Mouse (Mus musculus) forebrain, embryonic 15.5 days (tissue): Measurements from ENCODE around the gene Cited4. TPM values are rescaled to one million over a fixed set of nuclear protein-coding genes. Genes with fewer than 3 reads are reported as not detected.
A peak's percentile ranks its signal among the peaks of the same experiment; 100 is the strongest.

Experiments
- ATAC-seq: fragments of 200-750 bp; cut with Nextera tagmentation; replicated peaks from 2 replicates; pipeline ENCODE4 v1.8.0; 2017; ENCODE audit warnings: mild to moderate bottlenecking, moderate TSS enrichment, moderate library complexity
- H3K27ac ChIP-seq: fragments of 300-500 bp; sonication (generic); replicated peaks from 2 replicates; pipeline ENCODE4 v1.5.1; 2015; ENCODE audit warnings: mild to moderate bottlenecking, inconsistent platforms
- H3K27me3 ChIP-seq: fragments of 300-500 bp; sonication (generic); 2 replicates; pipeline ENCODE4 v1.6.1; 2015; ENCODE audit warnings: inconsistent platforms
- H3K36me3 ChIP-seq: fragments of 300-500 bp; sonication (generic); 2 replicates; pipeline ENCODE4 v1.6.1; 2015; ENCODE audit warnings: mild to moderate bottlenecking, inconsistent platforms
- H3K4me1 ChIP-seq: fragments of 300-500 bp; sonication (generic); 2 replicates; pipeline ENCODE4 v1.6.1; 2015; ENCODE audit warnings: inconsistent platforms
- H3K4me2 ChIP-seq: fragments of 300-500 bp; sonication (generic); replicated peaks from 2 replicates; pipeline ENCODE4 v1.6.1; 2015; ENCODE audit warnings: mild to moderate bottlenecking, inconsistent platforms
- H3K4me3 ChIP-seq: fragments of 300-500 bp; sonication (generic); 2 replicates; pipeline ENCODE4 v1.5.1; 2015; ENCODE audit warnings: mild to moderate bottlenecking, inconsistent platforms
- H3K9ac ChIP-seq: fragments of 300-500 bp; sonication (generic); replicated peaks from 2 replicates; pipeline ENCODE4 v1.6.1; 2015; ENCODE audit warnings: mild to moderate bottlenecking, inconsistent platforms
- H3K9me3 ChIP-seq: fragments of 300-500 bp; sonication (generic); 2 replicates; pipeline ENCODE4 v1.6.1; 2016; ENCODE audit warnings: inconsistent platforms
- WGBS: fragments of 180-500 bp; shearing (Covaris S2); methylation state at CpG from one replicate; pipeline ENCODE4 v1.1.7; 2015; ENCODE audit warnings: mixed read lengths; 5-methylcytosine and 5-hydroxymethylcytosine counted together
- polyA plus RNA-seq: library from polyadenylated mRNA; unstranded; fragments of >200 nt; fragmentation: Nextera tagmentation; extraction: Ambion mirVana; gene quantifications from 2 replicates; pipeline ENCODE4 v1.2.1, GENCODE M21; 2015

The Cited4 gene
- polyA plus RNA-seq = 0.41 and 0.64 TPM in 2 replicates

GRCm38 (mm10) chr4:120666358-120667024, at the start of gene Cited4:
Gene Cited4, plus strand, starts transcription at chr4:120666572.
- Histone ChIP-seq H3K27me3 (peaks cover 23% of the 10 kb centered on the region), H3K36me3 (no peaks in the 10 kb centered on the region), H3K4me2 (peak within 1 kb of the TSS; percentile 99), H3K27ac (no peak within 1 kb of the TSS), H3K4me3 (peak within 1 kb of the TSS; percentile 55), H3K9ac (peak within 1 kb of the TSS; percentile 60), H3K9me3 (no peaks in the 10 kb centered on the region), H3K4me1 (peaks cover 19% of the 10 kb centered on the region)
- ATAC-seq = peak; percentile 88
- WGBS = under 1% methylated on average over 50 of the region's 50 CpGs

GRCm38 (mm10) chr4:120627728-120628127, 38.6 kb upstream of the Cited4 start:
- Histone ChIP-seq H3K27ac (no peak overlapping the region), H3K4me3 (no peak overlapping the region), H3K9ac (no peak overlapping the region), H3K4me1 (no peaks in the 10 kb centered on the region), H3K36me3 (no peaks in the 10 kb centered on the region), H3K4me2 (no peak overlapping the region), H3K27me3 (no peaks in the 10 kb centered on the region), H3K9me3 (no peaks in the 10 kb centered on the region)
- no peak for ATAC-seq
- 92% methylated on average over 6 of the region's 6 CpGs for WGBS

GRCm38 (mm10) chr4:120630218-120630931, 36.0 kb upstream of the Cited4 start:
- H3K4me1 ChIP-seq = no peaks in the 10 kb centered on the region
- no peak overlapping the region for H3K9ac ChIP-seq
- no peak for ATAC-seq
- no peaks in the 10 kb centered on the region for H3K27me3 ChIP-seq
- no peaks in the 10 kb centered on the region for H3K36me3 ChIP-seq
- no peaks in the 10 kb centered on the region for H3K9me3 ChIP-seq
- no peak overlapping the region for H3K4me2 ChIP-seq
- 87% methylated on average over 8 of the region's 8 CpGs for WGBS
- H3K4me3 ChIP-seq = no peak overlapping the region
- H3K27ac ChIP-seq = no peak overlapping the region

GRCm38 (mm10) chr4:120631828-120632227, 34.5 kb upstream of the Cited4 start:
- H3K27me3 ChIP-seq = no peaks in the 10 kb centered on the region
- ATAC-seq = no peak
- H3K4me1 ChIP-seq = no peaks in the 10 kb centered on the region
- no peak overlapping the region for H3K4me3 ChIP-seq
- no peak overlapping the region for H3K27ac ChIP-seq
- H3K9ac ChIP-seq = no peak overlapping the region
- H3K9me3 ChIP-seq = no peaks in the 10 kb centered on the region
- H3K36me3 ChIP-seq = no peaks in the 10 kb centered on the region
- H3K4me2 ChIP-seq = no peak overlapping the region
- 82% methylated on average over 6 of the region's 6 CpGs for WGBS

- no peak overlapping the region for H3K4me3 ChIP-seq
- H3K36me3 ChIP-seq = no peaks in the 10 kb centered on the region
- H3K9me3 ChIP-seq = no peaks in the 10 kb centered on the region
- 75% methylated on average over 2 of the region's 2 CpGs for WGBS
- H3K27me3 ChIP-seq = no peaks in the 10 kb centered on the region
- H3K9ac ChIP-seq = no peak overlapping the region
- no peaks in the 10 kb centered on the region for H3K4me1 ChIP-seq
- no peak overlapping the region for H3K4me2 ChIP-seq
- H3K27ac ChIP-seq = no peak overlapping the region
- no peak for ATAC-seq
These were observed 31.0 kb upstream of the Cited4 start for GRCm38 (mm10) chr4:120635351-120635750.

GRCm38 (mm10) chr4:120641946-120642345, 24.4 kb upstream of the Cited4 start:
- ATAC-seq = no peak
- no peak overlapping the region for H3K4me3 ChIP-seq
- 95% methylated on average over 6 of the region's 6 CpGs for WGBS

GRCm38 (mm10) chr4:120643899-120644298, 22.5 kb upstream of the Cited4 start:
- no peaks in the 10 kb centered on the region for H3K9me3 ChIP-seq
- no peak overlapping the region for H3K27ac ChIP-seq
- no peak for ATAC-seq
- H3K4me2 ChIP-seq = no peak overlapping the region
- H3K4me1 ChIP-seq = no peaks in the 10 kb centered on the region
- WGBS = 86% methylated on average over 3 of the region's 3 CpGs
- no peaks in the 10 kb centered on the region for H3K36me3 ChIP-seq
- no peak overlapping the region for H3K4me3 ChIP-seq
- H3K9ac ChIP-seq = no peak overlapping the region
- H3K27me3 ChIP-seq = peaks cover 5% of the 10 kb centered on the region; the same call in 1 of the 2 replicates

More at GRCm38 (mm10) chr4:120641946-120642345, 24.4 kb upstream of the Cited4 start:
- H3K27me3 ChIP-seq = no peaks in the 10 kb centered on the region
- no peaks in the 10 kb centered on the region for H3K4me1 ChIP-seq
- H3K9ac ChIP-seq = no peak overlapping the region
- H3K4me2 ChIP-seq = no peak overlapping the region
- H3K9me3 ChIP-seq = no peaks in the 10 kb centered on the region
- H3K27ac ChIP-seq = no peak overlapping the region
- H3K36me3 ChIP-seq = no peaks in the 10 kb centered on the region

GRCm38 (mm10) chr4:120649369-120650207, 16.8 kb upstream of the Cited4 start:
- H3K9me3 ChIP-seq = no peaks in the 10 kb centered on the region
- 4% methylated on average over 55 of the region's 55 CpGs for WGBS

GRCm38 (mm10) chr4:120650208-120650592, 16.2 kb upstream of the Cited4 start:
- Histone ChIP-seq H3K9me3 (no peaks in the 10 kb centered on the region), H3K9ac (peak overlapping the region; percentile 57; the same call in 1 of the 2 replicates), H3K4me2 (peak overlapping the region; percentile 94), H3K4me1 (peaks cover 13% of the 10 kb centered on the region; the same call in 1 of the 2 replicates), H3K27ac (no peak overlapping the region), H3K27me3 (peaks cover 14% of the 10 kb centered on the region), H3K36me3 (no peaks in the 10 kb centered on the region), H3K4me3 (peak overlapping the region; percentile 47)
- 21% methylated on average over 7 of the region's 7 CpGs for WGBS
- peak; percentile 35 for ATAC-seq

More at GRCm38 (mm10) chr4:120649369-120650207, 16.8 kb upstream of the Cited4 start:
- Histone ChIP-seq H3K36me3 (no peaks in the 10 kb centered on the region), H3K9ac (peak overlapping the region; percentile 57), H3K27me3 (peaks cover 14% of the 10 kb centered on the region), H3K4me2 (peak overlapping the region; percentile 94), H3K4me3 (peak overlapping the region; percentile 47), H3K4me1 (peaks cover 13% of the 10 kb centered on the region; the same call in 1 of the 2 replicates), H3K27ac (no peak overlapping the region)
- ATAC-seq = peak; percentile 92

- Histone ChIP-seq H3K4me1 (no peaks in the 10 kb centered on the region), H3K4me2 (no peak overlapping the region), H3K27me3 (no peaks in the 10 kb centered on the region; the same call in 1 of the 2 replicates), H3K4me3 (no peak overlapping the region), H3K9me3 (no peaks in the 10 kb centered on the region), H3K9ac (no peak overlapping the region), H3K36me3 (no peaks in the 10 kb centered on the region), H3K27ac (no peak overlapping the region)
- WGBS = 84% methylated on average over 8 of the region's 8 CpGs
- ATAC-seq = no peak
These were observed 10.5 kb upstream of the Cited4 start for GRCm38 (mm10) chr4:120655898-120656297.

GRCm38 (mm10) chr4:120660485-120660884, 5.9 kb upstream of the Cited4 start:
- H3K9ac ChIP-seq = no peak overlapping the region
- 76% methylated on average over 4 of the region's 4 CpGs for WGBS
- no peaks in the 10 kb centered on the region for H3K9me3 ChIP-seq
- no peaks in the 10 kb centered on the region for H3K36me3 ChIP-seq
- H3K4me2 ChIP-seq = no peak overlapping the region
- no peaks in the 10 kb centered on the region for H3K27me3 ChIP-seq
- no peaks in the 10 kb centered on the region for H3K4me1 ChIP-seq
- no peak for ATAC-seq
- H3K27ac ChIP-seq = no peak overlapping the region
- no peak overlapping the region for H3K4me3 ChIP-seq

GRCm38 (mm10) chr4:120664601-120665000, 1.8 kb upstream of the Cited4 start:
- H3K9me3 ChIP-seq = no peaks in the 10 kb centered on the region
- 82% methylated on average over 2 of the region's 2 CpGs for WGBS
- H3K4me2 ChIP-seq = no peak overlapping the region
- peaks cover 19% of the 10 kb centered on the region for H3K4me1 ChIP-seq
- H3K4me3 ChIP-seq = no peak overlapping the region
- peaks cover 20% of the 10 kb centered on the region; the same call in 1 of the 2 replicates for H3K27me3 ChIP-seq
- H3K36me3 ChIP-seq = no peaks in the 10 kb centered on the region
- ATAC-seq = no peak
- H3K27ac ChIP-seq = no peak overlapping the region
- H3K9ac ChIP-seq = no peak overlapping the region
